Mouse (Mus musculus) CH12.LX (cell line): ENCODE results near the gene Naaladl1.

Experiments
- BHLHE40 ChIP-seq: IDR thresholded peaks from 2 replicates; pipeline ENCODE4 v1.6.1; 2011; ENCODE audit warnings: mild to moderate bottlenecking, low read depth, low read length, improper control_type of control experiment
- CTCF ChIP-seq, 2 experiments: IDR thresholded peaks in 1 of 2; conservative IDR thresholded peaks in 1 of 2; 2 replicates each; pipeline ENCODE4 v1.5.1; 2011 to 2012; ENCODE audit warnings: low read depth in 2 of 2, low read length in 2 of 2, improper control_type of control experiment in 1 of 2, inconsistent platforms in 1 of 2, mild to moderate bottlenecking in 1 of 2, moderate library complexity in 1 of 2
- GABPA ChIP-seq: IDR thresholded peaks from 2 replicates; pipeline ENCODE4 v1.6.1; 2012; ENCODE audit warnings: low read depth, low read length, improper control_type of control experiment, inconsistent platforms; ENCODE audit not compliant: insufficient replicate concordance
- MAX ChIP-seq: IDR thresholded peaks from 2 replicates; pipeline ENCODE4 v1.6.1; 2011; ENCODE audit warnings: low read length, improper control_type of control experiment
- MAZ ChIP-seq: IDR thresholded peaks from 2 replicates; pipeline ENCODE4 v1.6.1; 2012; ENCODE audit warnings: low read depth, mild to moderate bottlenecking, inconsistent platforms, low read length, improper control_type of control experiment, moderate library complexity
- MEF2A ChIP-seq: IDR thresholded peaks from 2 replicates; pipeline ENCODE4 v1.6.1; 2014; ENCODE audit warnings: low read depth, mild to moderate bottlenecking, inconsistent platforms, low read length, improper control_type of control experiment, borderline replicate concordance
- MYC ChIP-seq: IDR thresholded peaks from 2 replicates; pipeline ENCODE4 v1.6.1; 2011; ENCODE audit warnings: low read depth, mild to moderate bottlenecking, improper control_type of control experiment, low read length
- NELFE ChIP-seq: IDR thresholded peaks from 2 replicates; pipeline ENCODE4 v1.6.1; 2011; ENCODE audit warnings: low read depth, low read length, improper control_type of control experiment
- RAD21 ChIP-seq: IDR thresholded peaks from 2 replicates; pipeline ENCODE4 v1.6.1; 2011; ENCODE audit warnings: low read depth, mild to moderate bottlenecking, low read length, improper control_type of control experiment, moderate library complexity
- RCOR1 ChIP-seq: conservative IDR thresholded peaks from 2 replicates; pipeline ENCODE4 v1.6.1; 2012; ENCODE audit warnings: low read depth, mild to moderate bottlenecking, inconsistent platforms, low read length, improper control_type of control experiment
- TBP ChIP-seq: conservative IDR thresholded peaks from 2 replicates; pipeline ENCODE4 v1.6.1; 2011; ENCODE audit warnings: low read depth, low read length, improper control_type of control experiment
- USF1 ChIP-seq: IDR thresholded peaks from 2 replicates; pipeline ENCODE4 v1.6.1; 2014; ENCODE audit warnings: low read depth, mild to moderate bottlenecking, inconsistent platforms, low read length, improper control_type of control experiment
- ZC3H11A ChIP-seq: IDR thresholded peaks from 2 replicates; pipeline ENCODE4 v1.6.1; 2012; ENCODE audit warnings: low read depth, mild to moderate bottlenecking, inconsistent platforms, low read length, improper control_type of control experiment
- ZKSCAN1 ChIP-seq: IDR thresholded peaks from 2 replicates; pipeline ENCODE4 v1.6.1; 2012; ENCODE audit warnings: low read depth, inconsistent platforms, low read length, improper control_type of control experiment, borderline replicate concordance

GRCm38 (mm10) chr19:6082156-6082555 lies 23.4 kb upstream of the Naaladl1 start, which contains the start of gene Gm28374:
- TF ChIP-seq BHLHE40 = no peak
- no peak for TF ChIP-seq CTCF (conservative IDR thresholded peaks at IDR 0.05 in 1 of 2, IDR thresholded peaks at IDR 0.05 in 1 of 2; ENCODE audit: low read depth in 2 of 2, low read length in 2 of 2)
- TF ChIP-seq TBP = no peak
- TF ChIP-seq MYC = no peak
- no peak for TF ChIP-seq MAX
- no peak for TF ChIP-seq ZKSCAN1
- TF ChIP-seq RAD21 = no peak
- no peak for TF ChIP-seq MEF2A
- TF ChIP-seq RCOR1 = no peak
- no peak for TF ChIP-seq MAZ
- no peak for TF ChIP-seq ZC3H11A
- no peak for TF ChIP-seq GABPA
- TF ChIP-seq USF1 = no peak
- TF ChIP-seq NELFE = no peak
